Mouse (Mus musculus) stomach, embryonic 16.5 days (tissue): Measurements from ENCODE around the gene Gpr4. TPM values are rescaled to one million over a fixed set of nuclear protein-coding genes. Genes with fewer than 3 reads are reported as not detected.

Experiments
- ATAC-seq: fragments of 200-750 bp; cut with Nextera tagmentation; 2 replicates; pipeline ENCODE4 v1.8.0; 2017; ENCODE audit warnings: moderate number of reproducible peaks, moderate TSS enrichment; ENCODE audit not compliant: insufficient read depth, low FRiP score
- H3K27ac ChIP-seq: fragments of 300-500 bp; sonication (generic); 2 replicates; pipeline ENCODE4 v1.5.1; 2014; ENCODE audit warnings: low read length
- H3K27me3 ChIP-seq: fragments of 300-500 bp; sonication (generic); 2 replicates; pipeline ENCODE4 v1.6.1; 2014; ENCODE audit warnings: low read length, control low read depth, mixed read lengths; ENCODE audit not compliant: control insufficient read depth, insufficient read depth
- H3K36me3 ChIP-seq: fragments of 300-500 bp; sonication (generic); 2 replicates; pipeline ENCODE4 v1.6.1; 2014; ENCODE audit warnings: low read length; ENCODE audit not compliant: control insufficient read depth, insufficient read depth
- H3K4me1 ChIP-seq: fragments of 300-500 bp; sonication (generic); 2 replicates; pipeline ENCODE4 v1.6.1; 2014; ENCODE audit warnings: low read length, control low read depth, mixed read lengths; ENCODE audit not compliant: control insufficient read depth, insufficient read depth
- H3K4me2 ChIP-seq: fragments of 300-500 bp; sonication (generic); 2 replicates; pipeline ENCODE4 v1.6.1; 2014; ENCODE audit warnings: low read depth, low read length, mixed read lengths
- H3K4me3 ChIP-seq: fragments of 300-500 bp; sonication (generic); replicated peaks from 2 replicates; pipeline ENCODE4 v1.5.1; 2014; ENCODE audit warnings: mild to moderate bottlenecking, low read length
- H3K9ac ChIP-seq: fragments of 300-500 bp; sonication (generic); 2 replicates; pipeline ENCODE4 v1.6.1; 2014; ENCODE audit warnings: low read length
- H3K9me3 ChIP-seq: fragments of 300-500 bp; sonication (generic); replicated peaks from 2 replicates; pipeline ENCODE4 v1.6.1; 2016; ENCODE audit warnings: low read length, control low read depth; ENCODE audit not compliant: control insufficient read depth
- WGBS: fragments of 180-500 bp; shearing (Covaris S2); extraction: QIAGEN DNeasy Blood & Tissue Kit; methylation state at CpG from one replicate; pipeline ENCODE4 v1.1.7; 2014; 5-methylcytosine and 5-hydroxymethylcytosine counted together
- polyA plus RNA-seq: library from polyadenylated mRNA; unstranded; fragments of >200 nt; fragmentation: Nextera tagmentation; extraction: Ambion mirVana; gene quantifications from 2 replicates; pipeline ENCODE4 v1.2.1, GENCODE M21; 2015

Gpr4 gene
- polyA plus RNA-seq, 1 experiment from 2014 or later, result 1.4 TPM

- no peak for ATAC-seq
- H3K4me1 ChIP-seq, result peaks cover 17% of the 10 kb centered on the region
- no peak overlapping the region for H3K9ac ChIP-seq
- H3K4me3 ChIP-seq, result peak overlapping the region; percentile 25
- H3K27me3 ChIP-seq, result peaks cover 50% of the 10 kb centered on the region
- peak overlapping the region; percentile 43 for H3K4me2 ChIP-seq
- no peaks in the 10 kb centered on the region; the same call in 1 of the 2 replicates for H3K9me3 ChIP-seq
- WGBS, result under 1% methylated on average over 31 of the region's 32 CpGs
- no peak overlapping the region for H3K27ac ChIP-seq
- H3K36me3 ChIP-seq, result no peaks in the 10 kb centered on the region
Measured at GRCm38 (mm10) chr7:19179173-19179572, 33.2 kb upstream of the Gpr4 start.

GRCm38 (mm10) chr7:19179936-19180335, 32.4 kb upstream of the Gpr4 start:
- no peak overlapping the region for H3K4me3 ChIP-seq
- WGBS, result 32% methylated on average over 6 of the region's 6 CpGs
- peaks cover 19% of the 10 kb centered on the region for H3K4me1 ChIP-seq
- peak overlapping the region; percentile 43; the same call in 1 of the 2 replicates for H3K4me2 ChIP-seq
- H3K9ac ChIP-seq, result no peak overlapping the region
- no peak overlapping the region for H3K27ac ChIP-seq
- H3K36me3 ChIP-seq, result no peaks in the 10 kb centered on the region
- peaks cover 50% of the 10 kb centered on the region for H3K27me3 ChIP-seq
- ATAC-seq, result no peak
- no peaks in the 10 kb centered on the region; the same call in 1 of the 2 replicates for H3K9me3 ChIP-seq

GRCm38 (mm10) chr7:19180862-19181429, 31.4 kb upstream of the Gpr4 start:
- Histone ChIP-seq H3K4me3 (peak overlapping the region; percentile 54), H3K27me3 (peaks cover 44% of the 10 kb centered on the region), H3K9ac (peak overlapping the region; percentile 72), H3K4me1 (peaks cover 18% of the 10 kb centered on the region), H3K27ac (no peak overlapping the region; the same call in 1 of the 2 replicates), H3K9me3 (no peaks in the 10 kb centered on the region; the same call in 1 of the 2 replicates), H3K4me2 (peak overlapping the region; percentile 77), H3K36me3 (no peaks in the 10 kb centered on the region)
- ATAC-seq, result peak; percentile 48; the same call in 1 of the 2 replicates
- WGBS, result 0% methylated on average over 26 of the region's 27 CpGs

- no peak overlapping the region for H3K4me3 ChIP-seq
- no peak overlapping the region for H3K9ac ChIP-seq
- H3K4me2 ChIP-seq, result no peak overlapping the region
- no peaks in the 10 kb centered on the region for H3K36me3 ChIP-seq
- H3K4me1 ChIP-seq, result peaks cover 15% of the 10 kb centered on the region
- H3K27me3 ChIP-seq, result peaks cover 12% of the 10 kb centered on the region
- ATAC-seq, result no peak
- H3K27ac ChIP-seq, result no peak overlapping the region
- WGBS, result 87% methylated on average over 2 of the region's 2 CpGs
- no peaks in the 10 kb centered on the region for H3K9me3 ChIP-seq
Measured at GRCm38 (mm10) chr7:19184250-19184649, 28.1 kb upstream of the Gpr4 start.

- Histone ChIP-seq H3K4me2 (no peak overlapping the region), H3K4me3 (no peak overlapping the region), H3K4me1 (peaks cover 10% of the 10 kb centered on the region), H3K9ac (no peak overlapping the region), H3K27ac (no peak overlapping the region), H3K36me3 (no peaks in the 10 kb centered on the region), H3K9me3 (no peaks in the 10 kb centered on the region), H3K27me3 (peaks cover 7% of the 10 kb centered on the region; the same call in 1 of the 2 replicates)
- 73% methylated on average over 6 of the region's 6 CpGs for WGBS
- ATAC-seq, result no peak
Measured at GRCm38 (mm10) chr7:19184758-19185157, 27.6 kb upstream of the Gpr4 start.

- Histone ChIP-seq H3K36me3 (peaks cover 12% of the 10 kb centered on the region), H3K27ac (no peak overlapping the region), H3K9ac (no peak overlapping the region), H3K9me3 (0 out of 2 replicates have a peak, but pooled peaks cover 3% of the 10 kb centered on the region), H3K4me3 (no peak overlapping the region), H3K27me3 (no peaks in the 10 kb centered on the region), H3K4me1 (no peaks in the 10 kb centered on the region), H3K4me2 (no peak overlapping the region)
- ATAC-seq, result no peak
- WGBS, result 97% methylated on average over 4 of the region's 4 CpGs
Measured at GRCm38 (mm10) chr7:19194676-19195075, 17.7 kb upstream of the Gpr4 start.

GRCm38 (mm10) chr7:19196676-19197075, 15.7 kb upstream of the Gpr4 start:
- H3K4me2 ChIP-seq, result no peak overlapping the region
- no peak overlapping the region for H3K9ac ChIP-seq
- 0 out of 2 replicates have a peak, but pooled peaks cover 3% of the 10 kb centered on the region for H3K9me3 ChIP-seq
- H3K27ac ChIP-seq, result no peak overlapping the region
- ATAC-seq, result no peak
- no peaks in the 10 kb centered on the region for H3K27me3 ChIP-seq
- H3K4me1 ChIP-seq, result no peaks in the 10 kb centered on the region
- peaks cover 12% of the 10 kb centered on the region for H3K36me3 ChIP-seq
- H3K4me3 ChIP-seq, result no peak overlapping the region
- WGBS, result 56% methylated on average over 6 of the region's 6 CpGs

GRCm38 (mm10) chr7:19197985-19198384, 14.4 kb upstream of the Gpr4 start:
- ATAC-seq, result no peak
- H3K27me3 ChIP-seq, result no peaks in the 10 kb centered on the region
- H3K4me1 ChIP-seq, result no peaks in the 10 kb centered on the region
- peaks cover 12% of the 10 kb centered on the region for H3K36me3 ChIP-seq
- H3K27ac ChIP-seq, result no peak overlapping the region
- H3K4me3 ChIP-seq, result no peak overlapping the region
- WGBS, result 41% methylated on average over 2 of the region's 2 CpGs
- no peak overlapping the region for H3K4me2 ChIP-seq
- 0 out of 2 replicates have a peak, but pooled peaks cover 3% of the 10 kb centered on the region for H3K9me3 ChIP-seq
- H3K9ac ChIP-seq, result no peak overlapping the region

- WGBS, result 71% methylated on average over 15 of the region's 15 CpGs
- no peaks in the 10 kb centered on the region for H3K27me3 ChIP-seq
- no peak overlapping the region for H3K4me3 ChIP-seq
- H3K9me3 ChIP-seq, result no peaks in the 10 kb centered on the region
- 0 out of 2 replicates have a peak, but pooled peaks have one; percentile 4 for ATAC-seq
- H3K4me1 ChIP-seq, result no peaks in the 10 kb centered on the region
- no peaks in the 10 kb centered on the region for H3K36me3 ChIP-seq
- H3K9ac ChIP-seq, result no peak overlapping the region
- no peak overlapping the region for H3K4me2 ChIP-seq
- no peak overlapping the region for H3K27ac ChIP-seq
Measured at GRCm38 (mm10) chr7:19201660-19202059, 10.7 kb upstream of the Gpr4 start.
